Mouse (Mus musculus): ENCODE results near the gene Uts2b. TPM values are rescaled to one million over a fixed set of nuclear protein-coding genes. Genes with fewer than 3 reads are reported as not detected.
"Not testable (repeated sequence)": the region's sequence is repeated elsewhere in the genome, so short reads cannot be mapped to it uniquely, and the experiment has no call there.

Uts2b gene
- total and polyA plus RNA-seq, 3 experiments = not detected

DNA sequence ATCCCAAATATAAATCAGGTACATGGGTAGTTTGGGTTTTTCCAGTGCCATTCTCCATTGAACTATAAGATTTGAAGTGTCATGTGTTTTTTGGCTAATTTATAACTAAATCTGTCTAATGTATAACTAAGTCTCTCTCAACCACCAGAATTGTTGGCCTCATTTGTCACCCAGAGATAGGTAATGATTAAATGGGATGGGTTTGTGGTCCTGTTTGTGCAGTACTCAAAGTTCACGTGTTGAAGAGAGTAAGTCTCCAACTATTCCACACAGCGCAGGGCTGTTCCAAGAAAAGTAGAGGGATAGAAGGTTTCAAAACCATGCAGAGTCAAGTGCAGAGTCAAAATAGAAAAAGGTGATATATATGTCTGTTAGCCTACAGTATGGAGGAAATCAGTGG, 5.3 kb upstream of the Uts2b start:
- DNase-seq = no peak

DNA sequence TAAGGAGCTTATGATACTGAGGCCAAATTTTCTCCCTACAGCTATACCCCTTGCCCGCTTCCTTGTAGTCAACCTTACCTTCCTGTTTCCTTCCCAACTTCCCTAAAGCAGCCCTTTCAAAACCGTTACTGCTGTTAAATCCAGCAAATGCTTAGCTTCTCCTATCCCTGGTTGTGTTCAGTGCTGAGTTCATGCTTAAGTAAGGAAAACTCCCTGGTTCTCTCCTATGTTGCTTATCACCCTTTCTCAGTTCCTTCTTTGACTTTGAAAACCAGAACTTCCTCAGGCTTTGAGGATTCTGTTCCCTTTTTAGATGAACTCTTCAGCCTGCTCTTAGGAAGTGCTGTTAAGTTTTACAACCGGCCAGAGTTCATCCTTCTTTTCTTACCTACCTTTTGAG, 4.1 kb upstream of the Uts2b start:
- DNase-seq = no peak

- DNase-seq = no peak
These were observed 661 bp upstream of the Uts2b start for GRCm38 (mm10) chr16:27370700-27371099.

GRCm38 (mm10) chr16:27360059-27360458, 10.0 kb downstream of the Uts2b start:
- no peak for DNase-seq

DNA sequence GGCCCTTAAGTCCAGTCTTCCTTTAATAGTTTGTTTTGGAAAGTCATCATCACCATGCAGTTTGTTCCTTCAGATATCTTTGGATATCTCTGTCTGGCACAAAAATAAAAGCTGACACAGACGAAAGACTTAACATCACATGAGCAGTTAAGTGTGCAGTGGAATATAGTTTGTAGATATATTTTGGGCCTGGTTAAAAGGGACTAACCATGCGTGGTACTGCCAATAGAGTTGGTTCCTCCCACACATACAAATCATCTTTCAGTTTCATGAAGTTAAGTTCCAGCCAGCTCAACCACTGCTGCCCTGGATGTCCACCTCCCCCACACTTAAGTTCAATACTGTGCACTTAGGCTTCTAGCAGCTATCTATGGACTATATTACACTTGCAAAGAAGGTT, 15.6 kb downstream of the Uts2b start:
- no peak for DNase-seq

DNA sequence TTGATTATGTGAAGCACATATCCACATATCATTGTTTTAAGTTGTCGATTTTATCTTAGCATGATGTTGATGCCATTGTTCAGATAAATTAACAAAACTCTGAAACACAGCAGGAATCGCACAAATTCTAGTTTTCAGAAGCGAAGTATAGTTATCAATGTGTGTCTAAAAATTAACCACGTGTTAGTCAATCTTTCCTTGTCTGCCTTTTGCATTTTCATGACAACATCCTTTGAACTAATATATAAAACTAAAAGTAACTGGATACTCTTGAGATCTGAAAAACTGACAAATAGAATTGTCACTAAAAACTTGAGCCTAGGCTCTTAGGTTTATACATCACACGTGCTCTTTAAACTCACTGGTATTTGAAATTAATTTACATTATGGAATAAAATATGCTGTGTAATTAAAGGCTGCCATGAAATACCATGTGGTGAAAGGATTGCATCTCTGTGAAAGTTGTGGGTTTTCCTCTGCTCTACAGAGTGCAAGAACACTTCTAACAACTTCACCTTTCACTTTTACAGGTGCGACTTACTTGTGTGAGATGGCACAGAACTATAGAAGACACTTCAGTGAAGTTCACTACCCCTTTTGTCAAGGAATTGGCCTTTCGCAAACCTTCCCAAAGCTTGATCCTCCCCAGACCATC, 20.0 kb downstream of the Uts2b start:
- no peak for DNase-seq

DNA sequence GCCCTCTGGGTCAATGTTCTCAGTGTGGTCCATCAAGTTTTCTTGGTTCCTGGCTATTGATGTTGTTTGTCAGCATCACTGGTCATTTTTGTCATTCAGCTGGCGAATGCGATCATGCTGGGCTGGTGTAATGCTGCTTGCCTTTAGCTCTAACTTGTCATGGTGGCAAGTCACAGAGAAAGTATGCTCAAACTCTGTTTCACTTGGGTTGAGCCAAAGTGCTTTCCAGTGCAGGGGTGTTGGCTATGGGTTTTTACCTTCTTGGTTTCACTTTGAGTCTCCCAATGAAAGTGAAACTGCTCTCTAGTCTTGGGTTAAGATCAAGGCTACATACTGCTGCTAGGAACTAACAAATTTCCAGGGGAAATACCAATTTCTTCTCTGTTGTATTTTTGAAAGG, 20.8 kb downstream of the Uts2b start:
- no peak for DNase-seq

- no peak for DNase-seq
These were observed 21.7 kb downstream of the Uts2b start for GRCm38 (mm10) chr16:27348359-27348758.

DNA sequence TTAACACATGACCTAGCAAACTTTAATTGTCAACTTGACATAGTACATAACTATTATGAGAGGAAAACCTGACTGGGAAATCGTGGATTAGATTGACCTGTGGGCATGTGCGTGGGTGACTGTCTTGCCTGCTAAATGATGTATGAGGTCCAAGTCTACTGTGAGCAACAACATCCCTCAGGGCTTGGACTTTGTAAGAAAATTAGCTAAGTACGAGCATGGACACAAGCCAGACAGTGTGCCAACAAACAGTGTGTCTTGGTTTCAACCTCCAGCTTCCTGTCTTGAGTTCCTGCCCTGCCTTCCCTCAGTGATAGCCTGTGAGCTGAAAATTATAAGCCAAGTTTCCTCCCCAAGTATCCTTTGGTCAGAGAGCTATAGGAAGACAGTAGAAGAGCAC, 22.5 kb downstream of the Uts2b start:
- DNase-seq = no peak

GRCm38 (mm10) chr16:27326463-27326862, 43.6 kb downstream of the Uts2b start:
- no peak for DNase-seq

DNA sequence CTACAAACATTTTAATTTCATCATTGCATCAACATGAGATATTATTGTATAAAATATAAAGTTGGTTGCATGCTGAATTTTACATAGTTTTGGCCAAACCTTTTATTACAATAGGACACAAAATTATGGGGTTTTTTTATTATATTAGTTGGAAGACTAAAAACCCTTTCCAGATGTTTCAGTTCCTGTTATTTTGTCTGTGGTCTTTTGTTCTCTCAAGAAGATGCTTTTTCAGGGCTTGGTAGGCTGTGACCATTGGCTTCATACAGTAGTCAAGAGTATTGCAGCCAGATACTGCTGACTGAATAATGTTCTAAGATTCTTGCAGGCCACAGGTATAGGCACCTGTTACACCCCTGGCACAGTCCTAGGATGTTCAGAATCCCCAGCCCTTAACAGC, 48.0 kb downstream of the Uts2b start:
- DNase-seq = no peak

DNA sequence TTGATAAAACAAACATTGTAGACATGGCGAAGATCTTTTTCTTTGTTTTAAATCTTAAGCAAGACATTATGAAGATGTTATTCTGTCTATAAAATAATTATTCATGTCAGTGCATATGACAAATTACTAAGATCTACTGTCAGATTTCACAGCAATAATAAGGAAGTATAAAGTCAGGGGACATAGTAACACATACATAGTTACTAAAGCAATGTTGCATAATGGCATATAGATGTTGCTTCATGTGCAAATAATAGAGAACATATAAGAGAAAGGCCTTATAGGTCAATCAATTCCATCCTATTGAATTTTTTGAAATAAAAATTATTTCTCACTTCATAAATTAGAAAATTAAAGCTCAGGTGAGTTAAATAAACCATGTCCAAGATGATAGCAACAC, 50.9 kb downstream of the Uts2b start:
- DNase-seq = no peak

GRCm38 (mm10) chr16:27307189-27307588, 62.9 kb downstream of the Uts2b start, which contains the start of gene Ostn:
Ostn (plus strand) TSS chr16:27307489.
- not testable (repeated sequence) for DNase-seq

Other genes with a start within 250 kb of the Uts2b start
- gene Ostn, start 62.8 kb downstream of the Uts2b start, total RNA-seq (2021) = not detected
- not detected in 2 replicates for gene Ostn, start 62.8 kb downstream of the Uts2b start, polyA plus RNA-seq (2012; rRNA removed)
- gene Ccdc50, start 18.6 kb upstream of the Uts2b start, total RNA-seq (2021) = 10 to 100 TPM; 81.4 to 87.1 TPM
- gene Ccdc50, start 18.6 kb upstream of the Uts2b start, polyA plus RNA-seq (2012; rRNA removed) = 17.9 and 28.6 TPM in 2 replicates